Mouse (Mus musculus) stomach, embryonic 16.5 days (tissue): ENCODE measurements around the gene Dgcr2. TPM values are rescaled to one million over a fixed set of nuclear protein-coding genes. Genes with fewer than 3 reads are reported as not detected.

ENCODE experiments used
- ATAC-seq: fragments of 200-750 bp; cut with Nextera tagmentation; 2 replicates; pipeline ENCODE4 v1.8.0; 2017; ENCODE audit warnings: moderate number of reproducible peaks, moderate TSS enrichment; ENCODE audit not compliant: insufficient read depth, low FRiP score
- H3K27ac ChIP-seq: fragments of 300-500 bp; sonication (generic); 2 replicates; pipeline ENCODE4 v1.5.1; 2014; ENCODE audit warnings: low read length
- H3K27me3 ChIP-seq: fragments of 300-500 bp; sonication (generic); 2 replicates; pipeline ENCODE4 v1.6.1; 2014; ENCODE audit warnings: low read length, control low read depth, mixed read lengths; ENCODE audit not compliant: control insufficient read depth, insufficient read depth
- H3K36me3 ChIP-seq: fragments of 300-500 bp; sonication (generic); 2 replicates; pipeline ENCODE4 v1.6.1; 2014; ENCODE audit warnings: low read length; ENCODE audit not compliant: control insufficient read depth, insufficient read depth
- H3K4me1 ChIP-seq: fragments of 300-500 bp; sonication (generic); 2 replicates; pipeline ENCODE4 v1.6.1; 2014; ENCODE audit warnings: low read length, control low read depth, mixed read lengths; ENCODE audit not compliant: control insufficient read depth, insufficient read depth
- H3K4me2 ChIP-seq: fragments of 300-500 bp; sonication (generic); 2 replicates; pipeline ENCODE4 v1.6.1; 2014; ENCODE audit warnings: low read depth, low read length, mixed read lengths
- H3K4me3 ChIP-seq: fragments of 300-500 bp; sonication (generic); replicated peaks from 2 replicates; pipeline ENCODE4 v1.5.1; 2014; ENCODE audit warnings: mild to moderate bottlenecking, low read length
- H3K9ac ChIP-seq: fragments of 300-500 bp; sonication (generic); 2 replicates; pipeline ENCODE4 v1.6.1; 2014; ENCODE audit warnings: low read length
- H3K9me3 ChIP-seq: fragments of 300-500 bp; sonication (generic); replicated peaks from 2 replicates; pipeline ENCODE4 v1.6.1; 2016; ENCODE audit warnings: low read length, control low read depth; ENCODE audit not compliant: control insufficient read depth
- WGBS: fragments of 180-500 bp; shearing (Covaris S2); extraction: QIAGEN DNeasy Blood & Tissue Kit; methylation state at CpG from one replicate; pipeline ENCODE4 v1.1.7; 2014; 5-methylcytosine and 5-hydroxymethylcytosine counted together
- polyA plus RNA-seq: library from polyadenylated mRNA; unstranded; fragments of >200 nt; fragmentation: Nextera tagmentation; extraction: Ambion mirVana; gene quantifications from 2 replicates; pipeline ENCODE4 v1.2.1, GENCODE M21; 2015

Dgcr2 gene
- polyA plus RNA-seq, 1 experiment from 2014 or later = 80.6 TPM

GRCm38 (mm10) chr16:17890917-17891566 lies 7.3 kb downstream of the Dgcr2 start:
- Histone ChIP-seq H3K27me3 (no peaks in the 10 kb centered on the region), H3K4me3 (peak overlapping the region; percentile 99), H3K36me3 (no peaks in the 10 kb centered on the region), H3K4me1 (peaks cover 22% of the 10 kb centered on the region), H3K9me3 (no peaks in the 10 kb centered on the region), H3K9ac (peak overlapping the region; percentile 99), H3K4me2 (peak overlapping the region; percentile 86), H3K27ac (peak overlapping the region; percentile 96)
- WGBS = under 1% methylated on average over 44 of the region's 44 CpGs
- peak; percentile 49 for ATAC-seq

GRCm38 (mm10) chr16:17890342-17890727 lies 8.0 kb downstream of the Dgcr2 start:
- 42% methylated on average over 2 of the region's 2 CpGs for WGBS

GRCm38 (mm10) chr16:17889689-17890341 lies 8.5 kb downstream of the Dgcr2 start:
- H3K36me3 ChIP-seq = no peaks in the 10 kb centered on the region
- no peak for ATAC-seq
- peak overlapping the region; percentile 99 for H3K4me3 ChIP-seq
- peaks cover 22% of the 10 kb centered on the region for H3K4me1 ChIP-seq
- H3K27ac ChIP-seq = no peak overlapping the region
- H3K27me3 ChIP-seq = no peaks in the 10 kb centered on the region
- H3K4me2 ChIP-seq = peak overlapping the region; percentile 86
- no peaks in the 10 kb centered on the region for H3K9me3 ChIP-seq
- H3K9ac ChIP-seq = peak overlapping the region; percentile 99
- 74% methylated on average over 6 of the region's 6 CpGs for WGBS

More at GRCm38 (mm10) chr16:17890342-17890727, 8.0 kb downstream of the Dgcr2 start:
- H3K36me3 ChIP-seq = no peaks in the 10 kb centered on the region
- peaks cover 22% of the 10 kb centered on the region for H3K4me1 ChIP-seq
- ATAC-seq = no peak
- no peaks in the 10 kb centered on the region for H3K9me3 ChIP-seq
- H3K4me3 ChIP-seq = peak overlapping the region; percentile 99
- H3K4me2 ChIP-seq = peak overlapping the region; percentile 86
- H3K27ac ChIP-seq = peak overlapping the region; percentile 96
- H3K9ac ChIP-seq = peak overlapping the region; percentile 99
- H3K27me3 ChIP-seq = no peaks in the 10 kb centered on the region

GRCm38 (mm10) chr16:17884116-17884515 lies 14.2 kb downstream of the Dgcr2 start:
- H3K36me3 ChIP-seq = no peaks in the 10 kb centered on the region
- no peak overlapping the region for H3K27ac ChIP-seq
- H3K4me3 ChIP-seq = no peak overlapping the region
- H3K4me2 ChIP-seq = no peak overlapping the region
- WGBS = 66% methylated on average over 6 of the region's 6 CpGs
- H3K9me3 ChIP-seq = no peaks in the 10 kb centered on the region
- no peaks in the 10 kb centered on the region for H3K27me3 ChIP-seq
- peaks cover 18% of the 10 kb centered on the region; the same call in 1 of the 2 replicates for H3K4me1 ChIP-seq
- H3K9ac ChIP-seq = no peak overlapping the region
- no peak for ATAC-seq

- no peaks in the 10 kb centered on the region for H3K9me3 ChIP-seq
- no peak overlapping the region for H3K4me3 ChIP-seq
- 0 out of 2 replicates have a peak, but pooled peaks cover 3% of the 10 kb centered on the region for H3K36me3 ChIP-seq
- ATAC-seq = no peak
- H3K4me1 ChIP-seq = peaks cover 18% of the 10 kb centered on the region; the same call in 1 of the 2 replicates
- no peak overlapping the region for H3K4me2 ChIP-seq
- peak overlapping the region; percentile 21; the same call in 1 of the 2 replicates for H3K27ac ChIP-seq
- H3K9ac ChIP-seq = no peak overlapping the region
- no peaks in the 10 kb centered on the region for H3K27me3 ChIP-seq
Measured at GRCm38 (mm10) chr16:17882196-17882595, 16.2 kb downstream of the Dgcr2 start.

- Histone ChIP-seq H3K4me1 (peaks cover 22% of the 10 kb centered on the region), H3K9ac (no peak overlapping the region), H3K27ac (no peak overlapping the region), H3K36me3 (0 out of 2 replicates have a peak, but pooled peaks cover 3% of the 10 kb centered on the region), H3K4me3 (no peak overlapping the region), H3K27me3 (no peaks in the 10 kb centered on the region), H3K9me3 (no peaks in the 10 kb centered on the region), H3K4me2 (no peak overlapping the region)
- no peak for ATAC-seq
- WGBS = 85% methylated on average over 4 of the region's 4 CpGs
Measured at GRCm38 (mm10) chr16:17879571-17879970, 18.8 kb downstream of the Dgcr2 start.

- Histone ChIP-seq H3K27ac (no peak overlapping the region), H3K4me1 (peaks cover 4% of the 10 kb centered on the region; the same call in 1 of the 2 replicates), H3K36me3 (0 out of 2 replicates have a peak, but pooled peaks cover 3% of the 10 kb centered on the region), H3K9me3 (no peaks in the 10 kb centered on the region), H3K27me3 (no peaks in the 10 kb centered on the region), H3K4me3 (no peak overlapping the region), H3K4me2 (no peak overlapping the region), H3K9ac (no peak overlapping the region)
- WGBS = 87% methylated on average over 1 of the region's 1 CpGs
- no peak for ATAC-seq
Measured at GRCm38 (mm10) chr16:17876096-17876495, 22.3 kb downstream of the Dgcr2 start.

GRCm38 (mm10) chr16:17875174-17875573 lies 23.2 kb downstream of the Dgcr2 start:
- Histone ChIP-seq H3K4me2 (no peak overlapping the region), H3K4me3 (no peak overlapping the region), H3K27ac (no peak overlapping the region), H3K4me1 (peaks cover 4% of the 10 kb centered on the region; the same call in 1 of the 2 replicates), H3K9me3 (no peaks in the 10 kb centered on the region), H3K27me3 (no peaks in the 10 kb centered on the region), H3K36me3 (0 out of 2 replicates have a peak, but pooled peaks cover 3% of the 10 kb centered on the region), H3K9ac (no peak overlapping the region)
- 71% methylated on average over 4 of the region's 4 CpGs for WGBS
- no peak for ATAC-seq

- WGBS = 50% methylated on average over 4 of the region's 4 CpGs
- no peaks in the 10 kb centered on the region for H3K27me3 ChIP-seq
- no peak overlapping the region for H3K4me2 ChIP-seq
- no peak for ATAC-seq
- H3K9me3 ChIP-seq = no peaks in the 10 kb centered on the region
- no peaks in the 10 kb centered on the region for H3K36me3 ChIP-seq
- no peak overlapping the region for H3K4me3 ChIP-seq
- H3K4me1 ChIP-seq = peaks cover 4% of the 10 kb centered on the region; the same call in 1 of the 2 replicates
- H3K9ac ChIP-seq = no peak overlapping the region
- no peak overlapping the region for H3K27ac ChIP-seq
Measured at GRCm38 (mm10) chr16:17872995-17873394, 25.4 kb downstream of the Dgcr2 start.
